15 mouse cellular contexts compared by ENCODE assay signal in the genomic region with DNA sequence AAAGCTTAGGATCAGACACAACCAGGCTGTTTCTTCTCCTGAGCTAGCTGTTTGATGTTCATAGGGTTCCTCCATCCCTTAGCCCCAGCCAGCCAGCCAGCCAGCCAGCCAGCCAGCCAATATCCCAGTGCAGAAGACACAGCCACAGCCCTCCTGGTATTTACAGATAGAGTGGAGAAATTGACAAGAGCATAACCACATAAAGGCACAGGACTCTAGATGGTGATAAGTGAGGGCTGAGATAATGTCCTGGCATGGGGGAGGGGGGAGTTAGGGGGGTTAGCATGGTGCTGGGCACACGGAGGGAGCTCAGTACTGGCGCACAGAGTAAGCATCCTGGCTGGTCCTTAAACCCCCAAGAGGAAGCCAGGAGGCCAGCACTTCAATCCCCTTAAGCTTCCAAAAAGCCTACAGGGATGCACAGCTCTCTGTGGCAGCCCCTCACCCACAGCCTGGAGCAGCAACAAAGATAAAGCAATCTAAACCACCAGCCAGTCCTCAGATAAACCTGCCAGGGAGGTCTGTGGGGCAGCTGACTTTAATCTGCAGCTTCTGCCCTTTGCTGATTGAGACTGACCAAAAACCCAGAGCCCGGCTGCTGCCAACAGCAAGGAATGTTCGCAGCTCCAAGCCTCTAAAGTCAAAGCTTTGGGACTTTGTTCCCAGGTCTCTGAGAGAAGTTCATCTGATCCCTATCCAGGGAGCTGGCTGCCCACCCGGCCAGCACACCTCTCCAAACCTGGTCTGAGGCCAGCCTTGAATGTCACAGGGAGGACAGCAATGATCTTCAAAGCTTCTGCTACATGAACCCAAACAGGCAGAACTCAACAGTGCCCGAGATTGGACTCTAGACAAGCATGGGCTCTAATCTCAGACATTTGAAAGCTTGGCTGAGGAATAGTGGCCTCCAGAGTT.
DNase-seq lines count a peak whose midpoint lies in the region; ATAC-seq lines count a peak whose summit lies in the region.
"Had no signal": no experiment of that assay in that cellular context is flagged by ENCODE, and none has a peak within 500 bp of the region (broad histone marks: within the 10 kb centered on the region; RNA-seq: fewer than 3 reads in every experiment).

No protein-coding gene starts in this region.

- ATAC-seq in kidney, embryonic 16.5 days (ENCODE audit: low FRiP score, low TSS enrichment): no peak
- peak; percentile 53; the same call in 1 of the 2 replicates for ATAC-seq in stomach, embryonic 15.5 days (ENCODE audit: insufficient read depth, low FRiP score, low read depth)
- ATAC-seq in neural tube, embryonic 15.5 days (ENCODE audit: low FRiP score): no peak

- H3K36me3 ChIP-seq in kidney, embryonic 16.5 days (ENCODE audit: insufficient read depth, low read length): no peaks in the 10 kb centered on the region
- H3K36me3 ChIP-seq in stomach, embryonic 15.5 days: no peaks in the 10 kb centered on the region
- no peaks in the 10 kb centered on the region for H3K36me3 ChIP-seq in neural tube, embryonic 15.5 days
- H3K36me3 ChIP-seq: neural tube, embryonic 12.5 days had no signal

- WGBS in kidney, embryonic 16.5 days: 71% methylated on average over 6 of the region's 6 CpGs
- WGBS in stomach, embryonic 15.5 days: 38% methylated on average over 6 of the region's 6 CpGs
- 82% methylated on average over 6 of the region's 6 CpGs for WGBS in neural tube, embryonic 15.5 days

- H3K4me1 ChIP-seq in kidney, embryonic 16.5 days (ENCODE audit: insufficient read depth, low read length): no peaks in the 10 kb centered on the region
- peaks cover 6% of the 10 kb centered on the region; the same call in 1 of the 2 replicates for H3K4me1 ChIP-seq in stomach, embryonic 15.5 days
- peaks cover 4% of the 10 kb centered on the region; the same call in 1 of the 2 replicates for H3K4me1 ChIP-seq in neural tube, embryonic 15.5 days

- peak; percentile 51 for DNase-seq in kidney, adult 18-20 months
- peak; percentile 42 for DNase-seq in gastrocnemius, postnatal 14 days
- DNase-seq in kidney, postnatal 25 days: peak; percentile 44 to 68
- no peak for DNase-seq in layer of hippocampus, postnatal 14 days (ENCODE audit: low spot score in 2 of 2)
- DNase-seq in thymus, postnatal 36 days: no peak
- DNase-seq: adrenal gland, postnatal 10 days; cerebellum, adult 8-10 months; spleen, adult 18-20 months; thymus, postnatal 14 days had no signal

- no peaks in the 10 kb centered on the region for H3K9me3 ChIP-seq in kidney, embryonic 16.5 days (ENCODE audit: low read length)
- no peaks in the 10 kb centered on the region for H3K9me3 ChIP-seq in stomach, embryonic 15.5 days
- H3K9me3 ChIP-seq in neural tube, embryonic 15.5 days (replicated peaks): no peaks in the 10 kb centered on the region
- H3K9me3 ChIP-seq: neural tube, embryonic 12.5 days had no signal

- H3K9ac ChIP-seq in kidney, embryonic 16.5 days (replicated peaks; ENCODE audit: low read length): no peak overlapping the region
- no peak overlapping the region for H3K9ac ChIP-seq in stomach, embryonic 15.5 days
- no peak overlapping the region for H3K9ac ChIP-seq in neural tube, embryonic 15.5 days (replicated peaks)
- H3K9ac ChIP-seq: neural tube, embryonic 12.5 days had no signal

- intact Hi-C loops in gastrocnemius, postnatal 14 days (cut with DNase I; ENCODE audit: low total_unique reads): no loop called here

- H3K27ac ChIP-seq in kidney, embryonic 16.5 days (ENCODE audit: low read length): no peak overlapping the region
- H3K27ac ChIP-seq in stomach, embryonic 15.5 days: no peak overlapping the region
- H3K27ac ChIP-seq in neural tube, embryonic 15.5 days (replicated peaks): no peak overlapping the region
- H3K27ac ChIP-seq: left cerebral cortex, adult 2 months; macrophage; neural tube, embryonic 12.5 days had no signal

- no peaks in the 10 kb centered on the region for H3K27me3 ChIP-seq in kidney, embryonic 16.5 days (ENCODE audit: insufficient read depth, low read length)
- H3K27me3 ChIP-seq in stomach, embryonic 15.5 days (replicated peaks): no peaks in the 10 kb centered on the region
- no peaks in the 10 kb centered on the region for H3K27me3 ChIP-seq in neural tube, embryonic 15.5 days (replicated peaks)
- H3K27me3 ChIP-seq: neural tube, embryonic 12.5 days had no signal

- H3K4me2 ChIP-seq in kidney, embryonic 16.5 days (replicated peaks; ENCODE audit: low read depth, low read length): no peak overlapping the region
- H3K4me2 ChIP-seq in stomach, embryonic 15.5 days: no peak overlapping the region
- no peak overlapping the region for H3K4me2 ChIP-seq in neural tube, embryonic 15.5 days
- H3K4me2 ChIP-seq: neural tube, embryonic 12.5 days had no signal

- no peak overlapping the region for H3K4me3 ChIP-seq in kidney, embryonic 16.5 days (ENCODE audit: low read length)
- no peak overlapping the region for H3K4me3 ChIP-seq in stomach, embryonic 15.5 days (replicated peaks)
- H3K4me3 ChIP-seq in neural tube, embryonic 15.5 days (replicated peaks): no peak overlapping the region
- H3K4me3 ChIP-seq: left cerebral cortex, adult 2 months; neural tube, embryonic 12.5 days had no signal

Comparison
In these comparisons a context has a peak if more than half of its experiments do, and no peak if none do; other contexts are left out.
1. DNase-seq: peak in kidney, adult 18-20 months (single experiment), gastrocnemius, postnatal 14 days (single experiment) and kidney, postnatal 25 days (2 of 2); none in layer of hippocampus, postnatal 14 days (0 of 2) and thymus, postnatal 36 days (0 of 2).